ENCODE assay signal across 9 mouse cellular contexts in genomic region chr7:127129638-127130037, GRCm38 (mm10). TPM values are rescaled to one million over a fixed set of nuclear protein-coding genes. Genes with fewer than 3 reads are reported as not detected.
DNase-seq lines count a peak whose midpoint lies in the region; ATAC-seq and TF ChIP-seq lines count a peak whose summit lies in the region.
"Had no signal": no experiment of that assay in that cellular context is flagged by ENCODE, and none has a peak within 500 bp of the region (broad histone marks: within the 10 kb centered on the region; RNA-seq: fewer than 3 reads in every experiment).

No protein-coding gene starts in this region.

- H3K4me1 ChIP-seq in embryonic facial prominence, embryonic 14.5 days (ENCODE audit: control insufficient read depth, insufficient read depth, low read length): no peaks in the 10 kb centered on the region
- H3K4me1 ChIP-seq in forebrain, embryonic 12.5 days: no peaks in the 10 kb centered on the region

- ATAC-seq in embryonic facial prominence, embryonic 14.5 days (ENCODE audit: low read depth): peak; percentile 57; the same call in 1 of the 2 replicates
- ATAC-seq in forebrain, embryonic 12.5 days (ENCODE audit: low FRiP score): no peak

- H3K9me3 ChIP-seq in embryonic facial prominence, embryonic 14.5 days (ENCODE audit: control insufficient read depth, low read length): peaks cover 1% of the 10 kb centered on the region; the same call in 1 of the 2 replicates
- H3K9me3 ChIP-seq in forebrain, embryonic 12.5 days: 0 out of 2 replicates have a peak, but pooled peaks cover under 1% of the 10 kb centered on the region

- 15% methylated on average over 4 of the region's 4 CpGs for WGBS in embryonic facial prominence, embryonic 14.5 days
- WGBS in forebrain, embryonic 12.5 days: 16% methylated on average over 4 of the region's 4 CpGs

- TF ChIP-seq CTCF in gastrocnemius, adult 2 months (IDR thresholded peaks at IDR 0.05): peak; percentile 61

- no peaks in the 10 kb centered on the region for H3K36me3 ChIP-seq in embryonic facial prominence, embryonic 14.5 days (ENCODE audit: control insufficient read depth, insufficient read depth, low read length)
- no peaks in the 10 kb centered on the region for H3K36me3 ChIP-seq in forebrain, embryonic 12.5 days (replicated peaks)

- H3K27me3 ChIP-seq in embryonic facial prominence, embryonic 14.5 days (replicated peaks; ENCODE audit: control insufficient read depth, insufficient read depth, low read length): no peaks in the 10 kb centered on the region
- H3K27me3 ChIP-seq in forebrain, embryonic 12.5 days: peaks cover 4% of the 10 kb centered on the region; the same call in 1 of the 2 replicates
- H3K27me3 ChIP-seq: megakaryocyte, embryonic 14.5 days had no signal

- H3K4me3 ChIP-seq in gastrocnemius, adult 2 months: no peak overlapping the region
- H3K4me3 ChIP-seq in embryonic facial prominence, embryonic 14.5 days (ENCODE audit: low read depth, low read length): no peak overlapping the region
- H3K4me3 ChIP-seq in forebrain, embryonic 12.5 days (replicated peaks): no peak overlapping the region
- H3K4me3 ChIP-seq: megakaryocyte, embryonic 14.5 days had no signal

- intact Hi-C loops in gastrocnemius, adult 2 months (cut with DNase I): loop anchor here (5.0 kb wide), 1 partner anchor 103 kb away; the partner anchor contains the start of genes Sept1 and Zfp553
- intact Hi-C loops in gastrocnemius, postnatal 36 days (cut with DNase I): no loop called here

- H3K9ac ChIP-seq in embryonic facial prominence, embryonic 14.5 days (ENCODE audit: low read depth, low read length): no peak overlapping the region
- H3K9ac ChIP-seq in forebrain, embryonic 12.5 days: no peak overlapping the region

- DNase-seq in gastrocnemius, adult 2 months: no peak
- DNase-seq in gastrocnemius, postnatal 36 days: no peak
- peak; percentile 20 for DNase-seq in urinary bladder, postnatal 14 days (ENCODE audit: low spot score)
- DNase-seq in urinary bladder, postnatal 25 days (ENCODE audit: low spot score): no peak
- peak; percentile 54 for DNase-seq in embryonic facial prominence, embryonic 14.5 days (ENCODE audit: low spot score)
- peak; percentile 55 to 68 for DNase-seq in layer of hippocampus, postnatal 36 days
- DNase-seq in right cerebral cortex, postnatal 14 days: peak; percentile 33

- no peak overlapping the region for H3K27ac ChIP-seq in gastrocnemius, adult 2 months
- H3K27ac ChIP-seq in embryonic facial prominence, embryonic 14.5 days (replicated peaks; ENCODE audit: low read depth, low read length): no peak overlapping the region
- H3K27ac ChIP-seq in forebrain, embryonic 12.5 days: no peak overlapping the region

- no peak overlapping the region for H3K4me2 ChIP-seq in embryonic facial prominence, embryonic 14.5 days (ENCODE audit: low read depth, low read length)
- H3K4me2 ChIP-seq in forebrain, embryonic 12.5 days: no peak overlapping the region

RNA-seq across cellular contexts. Expression of gene Qprt, which starts 7.6 kb away (rescaled TPM):
- under 1 TPM; 0.31 to 0.53 TPM for total RNA-seq in gastrocnemius, adult 2 months (2021)
- total RNA-seq in gastrocnemius, postnatal 36 days (2021): under 1 TPM; 0.15 to 0.76 TPM
- polyA plus RNA-seq in embryonic facial prominence, embryonic 14.5 days (2014; fragmentation: Nextera tagmentation; extraction: Ambion mirVana): 4.8 and 6.8 TPM in 2 replicates
- under 1 TPM; 0.32 to 0.66 TPM for total RNA-seq in layer of hippocampus, postnatal 36 days (2021)
- 2.0 and 2.4 TPM in 2 replicates for polyA plus RNA-seq in forebrain, embryonic 12.5 days (2016; fragmentation: Nextera tagmentation; extraction: Ambion mirVana)

RNA-seq across cellular contexts. Expression of gene Spn, which starts 8.0 kb away (rescaled TPM):
- total RNA-seq in gastrocnemius, adult 2 months (2021): under 1 TPM in 1 of 2 experiments, not detected in 1; 0.17 TPM
- under 1 TPM; 0.07 to 0.26 TPM for total RNA-seq in gastrocnemius, postnatal 36 days (2021)
- 0.32 and 0.34 TPM in 2 replicates for polyA plus RNA-seq in embryonic facial prominence, embryonic 14.5 days (2014; fragmentation: Nextera tagmentation; extraction: Ambion mirVana)
- total RNA-seq in layer of hippocampus, postnatal 36 days (2021): under 1 TPM; 0.50 to 0.73 TPM
- 0.23 TPM in 1 of 2 replicates, not detected in the other for polyA plus RNA-seq in forebrain, embryonic 12.5 days (2016; fragmentation: Nextera tagmentation; extraction: Ambion mirVana)

RNA-seq across cellular contexts. Expression of gene AI467606, which starts 38.5 kb away (rescaled TPM):
- under 1 TPM; 0.51 to 0.92 TPM for total RNA-seq in gastrocnemius, adult 2 months (2021)
- under 1 TPM; 0.41 to 0.69 TPM for total RNA-seq in gastrocnemius, postnatal 36 days (2021)
- polyA plus RNA-seq in embryonic facial prominence, embryonic 14.5 days (2014; fragmentation: Nextera tagmentation; extraction: Ambion mirVana): 3.8 and 4.5 TPM in 2 replicates
- total RNA-seq in layer of hippocampus, postnatal 36 days (2021): 1 to 10 TPM in 1 of 2 experiments, under 1 TPM in 1; 0.92 to 1.1 TPM
- polyA plus RNA-seq in forebrain, embryonic 12.5 days (2016; fragmentation: Nextera tagmentation; extraction: Ambion mirVana): 0.88 and 0.91 TPM in 2 replicates

RNA-seq across cellular contexts. Expression of gene Zg16, which starts 42.5 kb away (rescaled TPM):
- total RNA-seq in gastrocnemius, adult 2 months (2021): not detected
- not detected for total RNA-seq in gastrocnemius, postnatal 36 days (2021)
- not detected in 2 replicates for polyA plus RNA-seq in embryonic facial prominence, embryonic 14.5 days (2014; fragmentation: Nextera tagmentation; extraction: Ambion mirVana)
- not detected for total RNA-seq in layer of hippocampus, postnatal 36 days (2021)
- polyA plus RNA-seq in forebrain, embryonic 12.5 days (2016; fragmentation: Nextera tagmentation; extraction: Ambion mirVana): not detected in 2 replicates

Comparison
In these comparisons a context has a peak if more than half of its experiments do, and no peak if none do; other contexts are left out.
1. DNase-seq: peak in urinary bladder, postnatal 14 days (single experiment), embryonic facial prominence, embryonic 14.5 days (single experiment), layer of hippocampus, postnatal 36 days (2 of 2) and right cerebral cortex, postnatal 14 days (single experiment); none in gastrocnemius, adult 2 months (single experiment), gastrocnemius, postnatal 36 days (0 of 2) and urinary bladder, postnatal 25 days (single experiment).